Mouse (Mus musculus) liver, embryonic 16.5 days (tissue): ENCODE results near the gene Gm28308. TPM values are rescaled to one million over a fixed set of nuclear protein-coding genes. Genes with fewer than 3 reads are reported as not detected.
A peak's percentile ranks its signal among the peaks of the same experiment; 100 is the strongest.

ENCODE experiments used
- ATAC-seq: fragments of 200-750 bp; cut with Nextera tagmentation; 2 replicates; pipeline ENCODE4 v1.8.0; 2017; ENCODE audit warnings: low read depth, mild to moderate bottlenecking, moderate number of reproducible peaks, moderate library complexity
- H3K27ac ChIP-seq: fragments of 300-500 bp; sonication (generic); 2 replicates; pipeline ENCODE4 v1.5.1; 2014; ENCODE audit warnings: mild to moderate bottlenecking, low read length
- H3K27me3 ChIP-seq: fragments of 300-500 bp; sonication (generic); 2 replicates; pipeline ENCODE4 v1.6.1; 2014; ENCODE audit warnings: low read depth, low read length, mixed read lengths; ENCODE audit not compliant: control insufficient read depth, insufficient read depth
- H3K36me3 ChIP-seq: fragments of 300-500 bp; sonication (generic); 2 replicates; pipeline ENCODE4 v1.6.1; 2014; ENCODE audit warnings: mild to moderate bottlenecking; ENCODE audit not compliant: control insufficient read depth, insufficient read depth
- H3K4me1 ChIP-seq: fragments of 300-500 bp; sonication (generic); 2 replicates; pipeline ENCODE4 v1.6.1; 2014; ENCODE audit warnings: low read depth, low read length, mixed read lengths; ENCODE audit not compliant: control insufficient read depth
- H3K4me2 ChIP-seq: fragments of 300-500 bp; sonication (generic); 2 replicates; pipeline ENCODE4 v1.6.1; 2014; ENCODE audit warnings: low read depth, low read length, mixed read lengths
- H3K4me3 ChIP-seq: fragments of 300-500 bp; sonication (generic); 2 replicates; pipeline ENCODE4 v1.5.1; 2014; ENCODE audit warnings: low read depth, mild to moderate bottlenecking, low read length
- H3K9ac ChIP-seq: fragments of 300-500 bp; sonication (generic); 2 replicates; pipeline ENCODE4 v1.6.1; 2014; ENCODE audit warnings: low read depth, low read length
- H3K9me3 ChIP-seq: fragments of 300-500 bp; sonication (generic); replicated peaks from 2 replicates; pipeline ENCODE4 v1.6.1; 2016; ENCODE audit warnings: low read length; ENCODE audit not compliant: control insufficient read depth
- WGBS: fragments of 180-500 bp; shearing (Covaris S2); extraction: QIAGEN DNeasy Blood & Tissue Kit; methylation state at CpG from one replicate; pipeline ENCODE4 v1.1.7; 2014; ENCODE audit not compliant: insufficient replicate concordance; 5-methylcytosine and 5-hydroxymethylcytosine counted together
- polyA plus RNA-seq: library from polyadenylated mRNA; unstranded; fragments of >200 nt; fragmentation: Nextera tagmentation; extraction: Ambion mirVana; gene quantifications from 2 replicates; pipeline ENCODE4 v1.2.1, GENCODE M21; 2015

Gene Gm28308
- polyA plus RNA-seq, 1 experiment from 2014 or later = not detected

DNA sequence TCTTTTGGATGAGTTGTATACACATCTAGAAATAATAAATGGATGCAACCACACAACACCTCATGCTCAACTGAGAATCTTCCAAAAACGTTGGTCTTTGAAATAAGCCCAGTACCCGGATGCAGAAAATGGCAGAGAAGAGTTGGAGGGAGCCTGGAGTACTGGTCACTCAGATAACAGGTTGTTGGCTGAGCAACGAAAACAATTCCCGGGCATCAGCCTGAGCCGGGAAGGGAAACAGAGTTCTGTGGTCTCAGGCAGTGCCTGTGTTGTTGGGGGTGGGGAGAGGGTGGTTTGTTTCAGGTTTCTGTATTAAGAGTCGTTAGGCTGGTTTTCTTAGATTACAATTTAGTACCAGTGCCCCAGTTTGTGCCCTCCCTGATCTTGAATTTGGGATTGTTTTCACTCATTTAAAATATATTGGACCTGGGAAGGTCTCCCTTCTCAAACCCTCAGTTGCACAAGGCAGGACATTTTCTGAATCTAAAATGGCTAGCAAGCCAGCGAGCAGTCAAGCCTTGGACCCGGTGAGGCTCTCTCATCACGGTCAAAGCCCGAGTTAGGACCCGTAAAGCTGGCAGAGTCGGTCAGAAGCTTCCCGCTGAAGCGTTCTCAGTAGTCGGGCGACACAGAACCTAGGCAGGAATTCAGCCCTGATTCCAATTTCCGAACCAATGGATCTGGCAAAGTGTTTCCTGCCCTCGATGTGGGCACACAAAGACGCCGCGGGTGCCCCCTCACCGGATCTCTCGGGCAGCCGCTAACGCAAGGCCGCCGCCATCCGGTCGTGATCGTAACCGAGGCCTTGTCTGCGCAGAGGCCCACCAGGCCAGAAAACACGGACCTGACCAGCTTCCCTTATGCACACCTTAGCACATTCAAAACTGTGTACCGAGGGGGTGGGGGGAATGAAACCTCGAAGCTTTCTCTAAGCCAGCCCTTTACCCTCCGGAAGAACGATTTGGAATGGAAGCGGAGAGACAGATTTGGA lies 15.6 kb upstream of the Gm28308 start:
- 2% methylated on average over 38 of the region's 38 CpGs for WGBS
- H3K4me3 ChIP-seq = no peak overlapping the region
- H3K4me2 ChIP-seq = no peak overlapping the region

DNA sequence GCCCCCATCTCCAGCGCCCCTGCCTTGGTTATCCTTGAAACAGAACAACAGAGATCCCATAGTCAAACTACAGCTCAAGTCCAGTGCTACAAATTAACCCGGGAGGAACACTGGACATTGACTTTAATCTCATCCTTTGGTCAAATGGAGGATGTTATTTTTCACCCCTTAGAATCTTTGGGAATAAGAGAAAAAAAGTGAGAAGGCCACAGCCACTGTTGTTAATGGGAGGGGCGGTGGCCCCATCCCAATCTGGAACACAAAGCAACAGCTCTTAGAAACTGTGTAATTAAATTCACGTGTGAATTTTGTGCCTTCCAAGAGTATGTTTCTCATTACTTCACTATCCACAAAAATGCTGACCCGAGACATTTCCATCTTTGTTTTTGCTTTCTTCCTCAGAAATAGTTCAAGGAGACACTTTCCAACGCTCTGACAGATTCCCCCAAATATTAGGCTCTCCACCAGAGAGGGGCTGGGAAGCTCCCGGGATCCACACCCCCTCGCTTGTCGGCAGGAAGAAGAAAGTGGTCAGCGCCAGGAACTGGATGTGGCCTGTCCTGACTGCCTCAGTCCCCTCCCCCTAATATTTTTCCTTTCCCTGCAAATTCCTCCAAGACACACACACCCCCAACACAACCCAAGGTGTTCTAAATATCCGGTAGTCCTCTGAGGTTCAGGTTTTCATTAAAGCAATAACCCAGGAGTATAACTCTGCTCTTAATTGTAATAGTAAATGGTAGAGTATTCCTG lies 14.5 kb upstream of the Gm28308 start:
- Histone ChIP-seq H3K4me3 (no peak overlapping the region), H3K27ac (no peak overlapping the region)
- ATAC-seq = no peak

More for the DNA sequence above, 15.6 kb upstream of the Gm28308 start:
- Histone ChIP-seq H3K9me3 (no peaks in the 10 kb centered on the region), H3K4me1 (no peaks in the 10 kb centered on the region), H3K36me3 (no peaks in the 10 kb centered on the region), H3K27me3 (peaks cover 96% of the 10 kb centered on the region), H3K9ac (no peak overlapping the region), H3K27ac (no peak overlapping the region)
- no peak for ATAC-seq

GRCm38 (mm10) chr6:52226569-52227257 lies 13.6 kb upstream of the Gm28308 start:
- H3K4me2 ChIP-seq = 0 out of 2 replicates have a peak overlapping the region, but pooled peaks have one; percentile 3
- H3K9ac ChIP-seq = no peak overlapping the region
- H3K27ac ChIP-seq = no peak overlapping the region
- H3K4me1 ChIP-seq = no peaks in the 10 kb centered on the region
- no peaks in the 10 kb centered on the region for H3K36me3 ChIP-seq
- H3K4me3 ChIP-seq = no peak overlapping the region
- H3K9me3 ChIP-seq = no peaks in the 10 kb centered on the region
- WGBS = 7% methylated on average over 26 of the region's 26 CpGs
- no peak for ATAC-seq
- peaks cover 96% of the 10 kb centered on the region for H3K27me3 ChIP-seq

More for the DNA sequence above, 14.5 kb upstream of the Gm28308 start:
- no peaks in the 10 kb centered on the region for H3K9me3 ChIP-seq
- peaks cover 96% of the 10 kb centered on the region for H3K27me3 ChIP-seq
- H3K9ac ChIP-seq = no peak overlapping the region
- WGBS = 20% methylated on average over 11 of the region's 11 CpGs
- no peaks in the 10 kb centered on the region for H3K4me1 ChIP-seq
- no peak overlapping the region for H3K4me2 ChIP-seq
- no peaks in the 10 kb centered on the region for H3K36me3 ChIP-seq

GRCm38 (mm10) chr6:52225612-52226568 lies 12.8 kb upstream of the Gm28308 start:
- H3K4me1 ChIP-seq = peaks cover 3% of the 10 kb centered on the region
- peak overlapping the region; percentile 12; the same call in 1 of the 2 replicates for H3K4me3 ChIP-seq
- H3K36me3 ChIP-seq = no peaks in the 10 kb centered on the region
- no peak for ATAC-seq
- no peaks in the 10 kb centered on the region for H3K9me3 ChIP-seq
- no peak overlapping the region for H3K9ac ChIP-seq
- no peak overlapping the region for H3K27ac ChIP-seq
- H3K4me2 ChIP-seq = 0 out of 2 replicates have a peak overlapping the region, but pooled peaks have one; percentile 3
- WGBS = under 1% methylated on average over 69 of the region's 69 CpGs
- H3K27me3 ChIP-seq = peaks cover 98% of the 10 kb centered on the region

- Histone ChIP-seq H3K9me3 (no peaks in the 10 kb centered on the region), H3K36me3 (no peaks in the 10 kb centered on the region), H3K4me2 (no peak overlapping the region), H3K27ac (no peak overlapping the region), H3K4me3 (no peak overlapping the region), H3K27me3 (peaks cover 98% of the 10 kb centered on the region), H3K9ac (no peak overlapping the region), H3K4me1 (peaks cover 3% of the 10 kb centered on the region)
- whole genome bisulfite sequencing = 1% methylated on average over 36 of the region's 36 CpGs
- ATAC-seq = no peak
These were observed 11.9 kb upstream of the Gm28308 start for GRCm38 (mm10) chr6:52224895-52225611.

- Histone ChIP-seq H3K4me3 (no peak overlapping the region), H3K4me2 (no peak overlapping the region), H3K9ac (no peak overlapping the region), H3K9me3 (no peaks in the 10 kb centered on the region), H3K4me1 (peaks cover 3% of the 10 kb centered on the region), H3K27me3 (peaks cover 98% of the 10 kb centered on the region), H3K27ac (no peak overlapping the region), H3K36me3 (no peaks in the 10 kb centered on the region)
- no peak for ATAC-seq
- 6% methylated on average over 24 of the region's 24 CpGs for whole genome bisulfite sequencing
These were observed 11.0 kb upstream of the Gm28308 start for GRCm38 (mm10) chr6:52223939-52224760.

DNA sequence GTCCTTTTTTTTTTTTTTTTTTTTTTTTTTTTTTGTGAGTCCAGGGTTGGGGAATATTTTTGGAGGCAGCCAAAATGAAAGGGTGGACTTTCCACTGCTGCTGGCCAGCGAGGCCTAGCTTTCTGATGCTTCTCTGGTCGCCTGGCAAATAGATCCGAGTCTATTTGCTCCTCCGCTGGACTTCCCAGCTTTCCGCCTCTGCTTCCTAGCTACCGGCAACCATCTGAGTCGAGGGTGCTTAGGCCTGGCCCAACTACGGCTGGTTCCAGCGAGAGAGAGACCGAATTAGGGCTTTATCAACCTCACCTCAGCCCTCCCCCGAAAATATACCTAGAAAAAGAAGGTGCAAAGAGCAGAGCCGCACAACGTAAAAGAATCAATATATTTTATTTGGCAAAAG lies 9.6 kb upstream of the Gm28308 start:
- H3K9me3 ChIP-seq = no peaks in the 10 kb centered on the region
- H3K9ac ChIP-seq = no peak overlapping the region
- no peak overlapping the region for H3K27ac ChIP-seq
- no peak overlapping the region for H3K4me3 ChIP-seq
- H3K36me3 ChIP-seq = no peaks in the 10 kb centered on the region
- no peak for ATAC-seq
- H3K27me3 ChIP-seq = peaks cover 100% of the 10 kb centered on the region
- H3K4me1 ChIP-seq = peaks cover 3% of the 10 kb centered on the region
- no peak overlapping the region for H3K4me2 ChIP-seq
- 30% methylated on average over 13 of the region's 13 CpGs for WGBS
